Mouse (Mus musculus): ENCODE measurements around the gene Dnajc17.

DNA sequence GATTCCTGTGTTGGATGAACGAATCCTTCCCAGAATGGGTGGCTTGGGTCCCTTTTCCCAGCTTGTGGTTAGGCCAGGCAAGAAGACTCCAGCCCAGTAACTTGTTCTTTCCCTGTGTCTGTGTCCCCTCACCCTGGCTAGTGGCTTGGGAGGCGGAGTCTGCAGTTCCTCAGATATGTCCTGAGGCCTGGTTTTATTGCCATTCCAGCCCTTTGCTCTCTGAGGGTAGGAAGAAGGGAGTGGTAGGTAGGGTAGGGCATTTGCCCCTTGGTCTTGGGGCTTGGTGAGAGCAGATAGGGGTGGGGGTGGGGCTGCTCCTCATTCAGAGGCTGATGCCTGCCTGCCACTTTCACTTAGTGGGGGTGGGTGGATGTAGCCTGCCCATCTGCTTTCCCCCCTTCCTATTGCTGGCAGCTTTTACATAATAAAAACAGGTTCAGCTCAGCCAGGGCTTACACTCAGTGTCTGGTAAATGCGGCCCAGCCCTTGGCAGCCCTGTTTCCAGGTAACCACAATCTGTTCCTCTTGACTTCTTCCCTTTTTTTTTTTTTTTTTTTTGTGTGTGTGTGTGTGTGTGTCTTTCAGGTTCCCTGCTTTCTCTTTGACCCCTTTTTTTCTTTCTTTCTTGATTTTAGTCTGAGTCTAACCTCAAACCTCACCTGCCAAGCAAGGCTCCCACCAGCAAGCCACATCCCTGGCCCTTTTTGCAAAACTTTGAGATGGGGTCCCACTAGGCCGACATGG lies 31.7 kb upstream of the Dnajc17 start:
- TF ChIP-seq POLR2A (IDR thresholded peaks at IDR 0.05; ENCODE audit: borderline replicate concordance, extremely low read depth, insufficient read depth, insufficient read length, poor library complexity, severe bottlenecking), result no peak
- TF ChIP-seq CTCF (IDR thresholded peaks at IDR 0.05; ENCODE audit: borderline replicate concordance, extremely low read depth, insufficient read depth, insufficient read length), result no peak
